Mouse (Mus musculus): ENCODE results near the gene Slc13a2. TPM values are rescaled to one million over a fixed set of nuclear protein-coding genes. Genes with fewer than 3 reads are reported as not detected.
A peak's percentile ranks its signal among the peaks of the same experiment; 100 is the strongest.

Slc13a2 gene
- polyA plus RNA-seq, 1 experiment, result not detected

DNA sequence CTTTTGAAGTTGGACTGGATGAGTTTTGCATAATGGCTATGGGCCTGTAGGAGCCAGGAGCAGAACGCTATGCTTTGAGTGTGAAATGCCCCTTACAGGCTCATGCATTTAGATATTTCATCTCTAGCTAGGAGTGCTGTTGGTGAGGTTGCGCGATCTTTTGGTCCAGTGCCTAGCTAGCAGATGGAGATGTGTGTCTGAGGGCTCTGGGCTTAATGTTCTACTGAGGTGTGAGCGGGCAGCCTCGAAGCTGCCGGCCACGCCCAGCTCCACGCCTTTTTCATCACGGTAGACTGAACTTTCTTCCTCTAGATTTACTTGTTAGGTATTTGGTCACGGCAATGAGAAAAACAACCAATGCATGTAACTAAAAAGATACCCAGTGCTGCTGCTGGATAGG, 9.2 kb upstream of the Slc13a2 start:
- TF ChIP-seq POLR2A (IDR thresholded peaks at IDR 0.05; ENCODE audit: borderline replicate concordance, extremely low read depth, insufficient read depth, insufficient read length, poor library complexity, severe bottlenecking), result no peak
- DNase-seq (ENCODE audit: low read depth), result no peak

DNA sequence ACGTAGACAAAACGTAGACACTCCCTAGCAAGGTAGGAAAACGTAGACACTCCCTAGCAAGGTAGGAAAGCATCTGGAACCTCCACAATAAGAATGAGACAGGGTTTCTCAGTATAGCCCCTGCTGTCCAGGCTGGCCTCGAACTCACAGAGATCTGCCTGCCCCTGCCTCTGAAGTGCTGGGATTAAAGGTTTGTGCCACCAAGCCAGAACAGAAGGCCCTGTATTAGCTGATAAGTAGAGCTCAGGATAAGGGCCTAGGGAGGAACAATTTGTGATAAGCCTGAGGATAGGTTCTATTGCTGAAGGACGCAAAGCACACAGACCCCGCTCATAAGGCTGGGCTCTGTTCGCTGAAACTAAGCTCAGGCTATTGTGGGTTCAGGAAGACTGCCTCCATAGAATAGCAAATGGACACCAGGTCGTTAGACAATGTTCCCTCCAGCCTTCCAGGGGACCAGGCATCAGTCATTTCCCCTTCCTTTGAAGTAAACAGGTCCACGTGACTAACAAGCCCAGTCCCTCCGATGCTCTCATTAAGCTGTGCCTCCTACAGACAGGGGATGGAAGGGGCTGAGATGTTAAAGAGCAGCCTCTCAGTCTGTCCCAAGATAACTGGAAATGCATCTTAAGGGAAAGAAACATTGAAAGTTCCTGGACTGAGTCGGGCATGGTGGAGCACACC, 8.3 kb upstream of the Slc13a2 start:
- TF ChIP-seq CTCF (IDR thresholded peaks at IDR 0.05; ENCODE audit: borderline replicate concordance, extremely low read depth, insufficient read depth, insufficient read length) (no peak), POLR2A (IDR thresholded peaks at IDR 0.05; ENCODE audit: borderline replicate concordance, extremely low read depth, insufficient read depth, insufficient read length, poor library complexity, severe bottlenecking) (no peak)
- peak; percentile 11 for DNase-seq (ENCODE audit: low read depth)

DNA sequence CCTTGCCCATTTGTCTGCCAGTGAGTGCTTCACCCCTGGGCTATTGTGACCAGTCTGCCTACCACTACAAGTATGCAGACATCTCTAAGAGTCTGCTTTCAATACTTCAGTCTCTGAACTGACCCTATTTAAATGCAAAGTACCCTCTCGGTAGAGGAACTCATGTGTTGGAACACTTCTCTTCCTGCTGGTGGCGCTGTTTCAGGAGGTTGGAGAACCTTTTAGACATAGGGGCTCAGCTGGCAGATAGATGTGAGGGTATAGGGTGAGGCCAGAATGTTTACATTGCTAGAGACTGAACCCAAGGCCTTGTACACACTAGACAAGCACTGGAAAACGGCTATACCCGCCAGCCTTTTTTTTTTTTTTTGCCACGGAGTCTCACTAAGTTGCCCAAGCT, 6.3 kb upstream of the Slc13a2 start:
- no peak for DNase-seq (ENCODE audit: low read depth)
- TF ChIP-seq CTCF (IDR thresholded peaks at IDR 0.05; ENCODE audit: borderline replicate concordance, extremely low read depth, insufficient read depth, insufficient read length) (no peak), POLR2A (IDR thresholded peaks at IDR 0.05; ENCODE audit: borderline replicate concordance, extremely low read depth, insufficient read depth, insufficient read length, poor library complexity, severe bottlenecking) (no peak)

DNA sequence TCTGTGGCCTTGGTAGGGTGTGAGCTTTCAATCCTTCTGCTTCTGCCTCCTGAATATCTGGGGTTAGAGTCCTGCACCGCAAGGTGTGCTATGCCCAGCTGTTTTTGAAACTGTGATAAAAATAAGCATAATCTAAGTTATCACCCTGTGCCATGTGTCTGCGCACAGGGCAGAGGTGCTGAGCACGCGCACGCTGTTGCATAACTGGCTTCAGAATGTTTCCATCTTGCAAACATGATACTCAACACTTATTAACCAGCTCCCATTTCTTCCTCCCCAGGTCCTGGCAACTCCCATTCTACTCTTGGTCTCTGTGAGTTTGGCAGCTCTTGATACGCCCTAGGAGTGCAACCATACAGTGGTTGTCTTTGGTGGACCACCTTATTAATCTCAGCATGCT, 5.6 kb upstream of the Slc13a2 start:
- TF ChIP-seq POLR2A (IDR thresholded peaks at IDR 0.05; ENCODE audit: borderline replicate concordance, extremely low read depth, insufficient read depth, insufficient read length, poor library complexity, severe bottlenecking) (no peak), CTCF (IDR thresholded peaks at IDR 0.05; ENCODE audit: borderline replicate concordance, extremely low read depth, insufficient read depth, insufficient read length) (no peak)
- DNase-seq (ENCODE audit: low read depth), result no peak

DNA sequence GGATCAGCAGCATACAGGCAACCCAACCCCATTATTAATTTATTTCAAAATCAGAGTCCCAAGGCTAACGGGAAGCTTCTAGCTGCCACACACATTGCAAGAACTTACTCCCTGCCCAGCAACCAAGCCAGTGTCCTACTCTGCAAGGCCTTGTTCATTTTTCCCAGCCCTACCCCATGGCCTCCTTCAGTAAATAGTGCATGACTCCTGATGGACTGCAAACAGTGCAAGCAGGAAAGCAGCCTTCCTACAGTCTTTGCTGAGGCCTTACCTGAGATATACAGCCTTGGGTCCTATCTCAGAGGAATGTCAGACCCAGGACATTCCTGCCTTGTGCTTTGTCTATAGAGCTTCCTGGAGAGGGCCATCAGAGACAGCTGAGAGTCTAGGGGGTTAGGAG, 3.6 kb upstream of the Slc13a2 start:
- no peak for DNase-seq (ENCODE audit: low read depth)
- TF ChIP-seq POLR2A (IDR thresholded peaks at IDR 0.05; ENCODE audit: borderline replicate concordance, extremely low read depth, insufficient read depth, insufficient read length, poor library complexity, severe bottlenecking) (no peak), CTCF (IDR thresholded peaks at IDR 0.05; ENCODE audit: borderline replicate concordance, extremely low read depth, insufficient read depth, insufficient read length) (no peak)

DNA sequence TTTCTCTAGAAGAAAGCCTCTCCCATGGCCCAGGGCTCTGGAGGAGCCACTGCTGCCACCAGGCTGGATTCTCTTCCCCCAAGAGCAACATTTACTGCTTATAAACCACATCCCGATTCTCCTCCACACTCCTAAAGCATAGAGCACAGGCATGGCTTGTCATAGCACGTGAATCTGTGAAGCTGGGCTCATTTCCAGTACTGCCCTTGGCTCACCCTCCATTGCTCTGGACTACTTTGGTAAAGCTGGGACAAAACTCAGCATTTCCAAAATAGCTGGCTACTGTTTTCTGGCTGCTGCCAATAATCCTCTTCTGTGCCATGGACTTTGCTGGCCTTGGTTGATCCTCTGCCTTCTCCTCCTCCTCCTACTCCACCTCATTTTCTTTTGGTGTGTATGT, 2.3 kb upstream of the Slc13a2 start:
- peak; percentile 13 for DNase-seq (ENCODE audit: low read depth)
- TF ChIP-seq CTCF (IDR thresholded peaks at IDR 0.05; ENCODE audit: borderline replicate concordance, extremely low read depth, insufficient read depth, insufficient read length), result no peak
- no peak for TF ChIP-seq POLR2A (IDR thresholded peaks at IDR 0.05; ENCODE audit: borderline replicate concordance, extremely low read depth, insufficient read depth, insufficient read length, poor library complexity, severe bottlenecking)

DNA sequence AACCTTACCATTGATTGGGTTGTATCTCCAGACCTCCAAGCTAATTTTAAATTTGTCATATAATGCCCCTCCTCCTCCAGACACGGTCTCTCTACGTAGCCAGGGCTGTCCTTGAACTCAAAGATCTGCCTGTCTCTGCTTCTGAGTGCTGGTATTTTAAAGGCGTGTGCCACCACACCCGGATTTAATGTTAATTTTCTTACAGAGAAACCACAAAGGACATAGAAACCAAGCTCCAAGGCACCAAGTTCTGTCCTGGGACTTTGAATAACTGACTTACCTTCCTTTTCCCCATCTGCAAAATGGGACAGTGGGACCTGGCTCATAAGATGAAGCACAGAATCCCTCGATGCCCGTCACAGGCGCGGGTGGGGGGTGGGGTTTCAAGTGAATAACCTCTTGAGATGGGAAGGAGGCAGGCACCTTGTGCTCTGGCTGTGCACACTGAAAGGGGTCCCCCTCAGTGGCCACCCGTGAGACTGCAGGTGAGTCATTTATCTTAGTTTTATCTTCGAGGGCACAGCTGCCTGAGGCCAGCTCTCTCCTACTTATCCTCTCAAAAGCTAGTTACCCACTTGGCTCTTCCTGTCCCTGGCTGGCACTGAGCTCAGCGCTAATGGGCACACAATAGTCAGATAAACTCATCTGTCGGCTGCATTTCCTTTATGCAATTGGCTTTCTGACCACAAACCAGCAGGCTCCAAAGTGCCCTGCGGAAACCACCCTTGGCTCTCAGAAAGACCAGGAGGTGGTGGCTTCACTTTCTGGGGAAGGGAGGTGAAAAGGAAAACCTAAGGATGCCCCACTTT, 612 bp downstream of the Slc13a2 start:
- DNase-seq (ENCODE audit: low read depth), result no peak
- TF ChIP-seq CTCF (IDR thresholded peaks at IDR 0.05; ENCODE audit: borderline replicate concordance, extremely low read depth, insufficient read depth, insufficient read length) (no peak), POLR2A (IDR thresholded peaks at IDR 0.05; ENCODE audit: borderline replicate concordance, extremely low read depth, insufficient read depth, insufficient read length, poor library complexity, severe bottlenecking) (no peak)

DNA sequence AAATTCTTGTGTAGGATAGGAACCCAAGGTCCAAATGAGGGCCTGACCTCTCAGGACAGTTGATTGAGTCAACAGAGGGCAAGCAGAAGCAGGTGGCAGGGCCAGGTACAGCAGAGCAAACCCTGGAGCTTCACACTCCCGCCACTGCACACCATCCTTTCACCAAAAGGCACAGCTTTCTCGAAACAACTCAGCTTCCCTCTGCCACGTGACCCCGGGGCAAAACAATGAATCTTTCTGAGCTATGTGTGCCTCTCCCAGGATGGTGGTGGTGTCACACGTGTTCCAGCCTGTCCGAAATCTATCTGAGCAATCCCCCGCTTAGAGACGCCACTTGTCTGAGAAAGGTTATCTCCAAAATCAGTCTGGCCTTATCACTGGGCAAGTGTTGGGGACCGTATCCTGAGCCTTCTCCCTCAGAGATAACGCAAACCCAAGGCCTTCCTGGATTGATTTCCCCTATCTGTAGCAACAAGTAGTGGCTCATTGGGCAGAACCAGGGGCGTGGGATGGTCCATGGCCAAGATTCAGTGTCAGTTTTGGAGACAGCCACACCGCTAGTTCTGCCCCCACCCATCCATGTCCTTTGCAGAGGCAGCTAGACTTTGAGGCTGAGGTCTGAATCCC, 1.6 kb downstream of the Slc13a2 start:
- no peak for TF ChIP-seq POLR2A (IDR thresholded peaks at IDR 0.05; ENCODE audit: borderline replicate concordance, extremely low read depth, insufficient read depth, insufficient read length, poor library complexity, severe bottlenecking)
- TF ChIP-seq CTCF (IDR thresholded peaks at IDR 0.05; ENCODE audit: borderline replicate concordance, extremely low read depth, insufficient read depth, insufficient read length), result no peak
- DNase-seq (ENCODE audit: low read depth), result no peak

GRCm38 (mm10) chr11:78416854-78417253, 5.2 kb downstream of the Slc13a2 start:
- no peak for DNase-seq (ENCODE audit: low read depth)
- no peak for TF ChIP-seq CTCF (IDR thresholded peaks at IDR 0.05; ENCODE audit: borderline replicate concordance, extremely low read depth, insufficient read depth, insufficient read length)
- no peak for TF ChIP-seq POLR2A (IDR thresholded peaks at IDR 0.05; ENCODE audit: borderline replicate concordance, extremely low read depth, insufficient read depth, insufficient read length, poor library complexity, severe bottlenecking)

GRCm38 (mm10) chr11:78412861-78413260, 9.2 kb downstream of the Slc13a2 start:
- DNase-seq (ENCODE audit: low read depth), result no peak
- TF ChIP-seq CTCF (IDR thresholded peaks at IDR 0.05; ENCODE audit: borderline replicate concordance, extremely low read depth, insufficient read depth, insufficient read length) (no peak), POLR2A (IDR thresholded peaks at IDR 0.05; ENCODE audit: borderline replicate concordance, extremely low read depth, insufficient read depth, insufficient read length, poor library complexity, severe bottlenecking) (no peak)

DNA sequence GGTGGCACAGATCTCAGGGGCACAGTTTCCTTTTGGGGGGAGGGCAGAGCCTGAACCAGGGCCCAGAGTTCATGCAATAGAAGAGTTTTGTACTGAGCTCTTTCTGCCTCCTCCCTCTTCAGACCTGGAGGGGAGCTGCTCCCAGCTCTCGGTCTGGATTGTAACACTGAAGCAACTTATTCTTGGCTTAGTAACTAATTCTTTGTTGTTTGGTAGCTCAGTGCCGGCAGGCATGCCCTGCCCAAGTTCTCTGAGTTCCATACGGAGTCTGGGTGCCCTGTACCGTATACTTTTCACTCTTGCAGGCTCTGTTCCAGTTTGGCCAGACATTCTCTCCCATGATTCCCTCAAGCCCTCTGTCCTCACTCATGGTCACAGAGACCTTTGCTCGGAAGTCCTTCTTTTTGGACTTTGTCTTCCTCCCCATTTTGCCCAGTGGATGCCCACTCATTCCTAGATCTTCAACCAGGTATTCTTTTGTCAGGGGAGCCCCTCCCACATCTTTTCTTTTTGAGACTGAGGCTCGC, 9.6 kb downstream of the Slc13a2 start:
- peak; percentile 31 for DNase-seq (ENCODE audit: low read depth)
- TF ChIP-seq CTCF (IDR thresholded peaks at IDR 0.05; ENCODE audit: borderline replicate concordance, extremely low read depth, insufficient read depth, insufficient read length) (no peak), POLR2A (IDR thresholded peaks at IDR 0.05; ENCODE audit: borderline replicate concordance, extremely low read depth, insufficient read depth, insufficient read length, poor library complexity, severe bottlenecking) (no peak)

Data from brain, embryonic 14.5 days (tissue).